Mouse (Mus musculus) erythroblast, embryonic 14.5 days (primary cell): ENCODE measurements at regions not wholly inside any gene's neighbourhood (a gene's known extent, or its start where the extent isn't known, plus 50 kb on each side); places are given as distances from the start of the nearest gene placed in this dataset.

Source experiments
- GATA1 ChIP-seq: IDR thresholded peaks from 2 replicates; pipeline ENCODE4 v1.6.1; 2012; ENCODE audit warnings: low read length, inconsistent platforms, mixed read lengths
- TAL1 ChIP-seq: IDR thresholded peaks from 3 replicates; pipeline ENCODE4 v1.6.1; 2012; ENCODE audit warnings: low read length, inconsistent platforms, mixed read lengths

DNA sequence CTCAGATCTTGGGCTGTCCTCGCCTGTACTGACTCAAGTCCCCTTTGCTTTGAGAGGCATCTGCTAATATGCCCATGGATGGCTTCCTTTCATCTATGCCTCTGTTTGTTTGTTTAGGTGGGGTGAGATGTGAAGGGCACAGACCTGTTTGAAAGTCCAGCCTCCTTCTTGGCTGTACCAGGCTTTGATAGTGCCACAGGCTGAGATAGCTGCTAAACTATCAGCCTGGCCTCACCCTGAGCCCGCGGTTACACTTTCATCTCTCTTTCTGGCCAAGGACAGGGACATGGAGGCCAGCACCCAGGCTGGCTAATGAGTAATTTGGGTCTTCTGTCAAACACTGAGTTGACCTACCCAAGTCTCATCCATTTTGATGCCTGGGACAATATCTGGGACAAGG is 105.0 kb upstream of the Parp11 start:
- TF ChIP-seq GATA1 (no peak), TAL1 (no peak)
